Mouse (Mus musculus) hindbrain, embryonic 15.5 days (tissue): ENCODE measurements around the gene Abcc12. TPM values are rescaled to one million over a fixed set of nuclear protein-coding genes. Genes with fewer than 3 reads are reported as not detected.

Experiments
- ATAC-seq: fragments of 200-750 bp; cut with Nextera tagmentation; 2 replicates; pipeline ENCODE4 v1.8.0; 2017; ENCODE audit warnings: low read depth, moderate number of reproducible peaks, moderate TSS enrichment; ENCODE audit not compliant: low FRiP score
- H3K27ac ChIP-seq: fragments of 300-500 bp; sonication (generic); replicated peaks from 2 replicates; pipeline ENCODE4 v1.5.1; 2015; ENCODE audit warnings: mild to moderate bottlenecking, inconsistent platforms
- H3K27me3 ChIP-seq: fragments of 300-500 bp; sonication (generic); 2 replicates; pipeline ENCODE4 v1.6.1; 2015; ENCODE audit warnings: control low read depth, inconsistent platforms
- H3K36me3 ChIP-seq: fragments of 300-500 bp; sonication (generic); 2 replicates; pipeline ENCODE4 v1.6.1; 2015; ENCODE audit warnings: control low read depth, inconsistent platforms
- H3K4me1 ChIP-seq: fragments of 300-500 bp; sonication (generic); replicated peaks from 2 replicates; pipeline ENCODE4 v1.6.1; 2015; ENCODE audit warnings: control low read depth, inconsistent platforms
- H3K4me2 ChIP-seq: fragments of 300-500 bp; sonication (generic); 2 replicates; pipeline ENCODE4 v1.6.1; 2015; ENCODE audit warnings: moderate library complexity, mild to moderate bottlenecking, inconsistent platforms
- H3K4me3 ChIP-seq: fragments of 300-500 bp; sonication (generic); 2 replicates; pipeline ENCODE4 v1.5.1; 2015; ENCODE audit warnings: mild to moderate bottlenecking, inconsistent platforms
- H3K9ac ChIP-seq: fragments of 300-500 bp; sonication (generic); 2 replicates; pipeline ENCODE4 v1.6.1; 2015; ENCODE audit warnings: inconsistent platforms
- H3K9me3 ChIP-seq: fragments of 300-500 bp; sonication (generic); 2 replicates; pipeline ENCODE4 v1.6.1; 2016; ENCODE audit warnings: control low read depth, inconsistent platforms
- WGBS: fragments of 180-500 bp; shearing (Covaris S2); methylation state at CpG from one replicate; pipeline ENCODE4 v1.1.7; 2015; 5-methylcytosine and 5-hydroxymethylcytosine counted together
- polyA plus RNA-seq: library from polyadenylated mRNA; unstranded; fragments of >200 nt; fragmentation: Nextera tagmentation; extraction: Ambion mirVana; gene quantifications from 2 replicates; pipeline ENCODE4 v1.2.1, GENCODE M21; 2015

Gene Abcc12
- polyA plus RNA-seq, 1 experiment from 2014 or later = 0.23 TPM

GRCm38 (mm10) chr8:86535791-86536662 lies 44.5 kb downstream of the Abcc12 start:
- WGBS = 49% methylated on average over 11 of the region's 11 CpGs
- H3K36me3 ChIP-seq = no peaks in the 10 kb centered on the region
- peaks cover 9% of the 10 kb centered on the region for H3K4me1 ChIP-seq

GRCm38 (mm10) chr8:86535068-86535560 lies 45.4 kb downstream of the Abcc12 start:
- peaks cover 9% of the 10 kb centered on the region for H3K4me1 ChIP-seq
- ATAC-seq = no peak
- 55% methylated on average over 7 of the region's 7 CpGs for WGBS

More at GRCm38 (mm10) chr8:86535791-86536662, 44.5 kb downstream of the Abcc12 start:
- H3K9ac ChIP-seq = no peak overlapping the region
- H3K4me2 ChIP-seq = peak overlapping the region; percentile 36
- H3K4me3 ChIP-seq = no peak overlapping the region
- H3K9me3 ChIP-seq = no peaks in the 10 kb centered on the region
- peak overlapping the region; percentile 65 for H3K27ac ChIP-seq
- no peaks in the 10 kb centered on the region for H3K27me3 ChIP-seq
- ATAC-seq = peak; percentile 76

GRCm38 (mm10) chr8:86529714-86530113 lies 50.8 kb downstream of the Abcc12 start:
- no peak overlapping the region for H3K9ac ChIP-seq
- H3K9me3 ChIP-seq = no peaks in the 10 kb centered on the region
- no peak overlapping the region for H3K4me2 ChIP-seq
- no peaks in the 10 kb centered on the region for H3K36me3 ChIP-seq
- H3K4me3 ChIP-seq = no peak overlapping the region
- 0 out of 2 replicates have a peak overlapping the region, but pooled peaks have one; percentile 28 for H3K27ac ChIP-seq
- ATAC-seq = no peak
- H3K4me1 ChIP-seq = no peaks in the 10 kb centered on the region; the same call in 1 of the 2 replicates
- no peaks in the 10 kb centered on the region for H3K27me3 ChIP-seq
- WGBS = 73% methylated on average over 2 of the region's 2 CpGs

More at GRCm38 (mm10) chr8:86535068-86535560, 45.4 kb downstream of the Abcc12 start:
- no peak overlapping the region for H3K4me3 ChIP-seq
- no peaks in the 10 kb centered on the region for H3K36me3 ChIP-seq
- no peak overlapping the region for H3K9ac ChIP-seq
- no peaks in the 10 kb centered on the region for H3K27me3 ChIP-seq
- no peaks in the 10 kb centered on the region for H3K9me3 ChIP-seq
- no peak overlapping the region for H3K27ac ChIP-seq
- no peak overlapping the region for H3K4me2 ChIP-seq

- H3K4me1 ChIP-seq = no peaks in the 10 kb centered on the region; the same call in 1 of the 2 replicates
- ATAC-seq = no peak
- 86% methylated on average over 19 of the region's 19 CpGs for WGBS
- no peaks in the 10 kb centered on the region for H3K36me3 ChIP-seq
- no peaks in the 10 kb centered on the region for H3K27me3 ChIP-seq
- H3K4me2 ChIP-seq = no peak overlapping the region
- H3K4me3 ChIP-seq = no peak overlapping the region
- H3K9ac ChIP-seq = no peak overlapping the region
- no peak overlapping the region for H3K27ac ChIP-seq
- H3K9me3 ChIP-seq = no peaks in the 10 kb centered on the region
Observed at GRCm38 (mm10) chr8:86527336-86528029, 53.0 kb downstream of the Abcc12 start.

GRCm38 (mm10) chr8:86526808-86527207 lies 53.7 kb downstream of the Abcc12 start:
- no peak for ATAC-seq
- Histone ChIP-seq H3K27me3 (no peaks in the 10 kb centered on the region), H3K4me2 (no peak overlapping the region), H3K4me1 (no peaks in the 10 kb centered on the region; the same call in 1 of the 2 replicates), H3K36me3 (no peaks in the 10 kb centered on the region), H3K4me3 (no peak overlapping the region), H3K9me3 (no peaks in the 10 kb centered on the region), H3K27ac (no peak overlapping the region), H3K9ac (no peak overlapping the region)
- 87% methylated on average over 8 of the region's 8 CpGs for WGBS

GRCm38 (mm10) chr8:86514203-86514602 lies 66.3 kb downstream of the Abcc12 start:
- H3K4me3 ChIP-seq = no peak overlapping the region
- no peaks in the 10 kb centered on the region for H3K4me1 ChIP-seq
- H3K4me2 ChIP-seq = no peak overlapping the region
- H3K9ac ChIP-seq = no peak overlapping the region
- 0 out of 2 replicates have a peak overlapping the region, but pooled peaks have one; percentile 20 for H3K27ac ChIP-seq
- H3K9me3 ChIP-seq = no peaks in the 10 kb centered on the region
- no peaks in the 10 kb centered on the region for H3K27me3 ChIP-seq
- 88% methylated on average over 1 of the region's 1 CpGs for WGBS
- no peaks in the 10 kb centered on the region for H3K36me3 ChIP-seq
- ATAC-seq = no peak

GRCm38 (mm10) chr8:86512886-86513285 lies 67.6 kb downstream of the Abcc12 start:
- no peaks in the 10 kb centered on the region for H3K27me3 ChIP-seq
- WGBS = 72% methylated on average over 5 of the region's 5 CpGs
- H3K9ac ChIP-seq = no peak overlapping the region
- H3K9me3 ChIP-seq = no peaks in the 10 kb centered on the region
- H3K4me3 ChIP-seq = no peak overlapping the region
- no peak for ATAC-seq
- H3K4me1 ChIP-seq = no peaks in the 10 kb centered on the region
- no peak overlapping the region for H3K4me2 ChIP-seq
- no peak overlapping the region for H3K27ac ChIP-seq
- no peaks in the 10 kb centered on the region for H3K36me3 ChIP-seq

- Histone ChIP-seq H3K9me3 (no peaks in the 10 kb centered on the region), H3K9ac (no peak overlapping the region), H3K27ac (no peak overlapping the region), H3K36me3 (no peaks in the 10 kb centered on the region), H3K4me2 (no peak overlapping the region), H3K4me1 (no peaks in the 10 kb centered on the region), H3K27me3 (no peaks in the 10 kb centered on the region), H3K4me3 (no peak overlapping the region)
- no peak for ATAC-seq
- WGBS = 64% methylated on average over 10 of the region's 10 CpGs
Observed at GRCm38 (mm10) chr8:86512131-86512792, 68.2 kb downstream of the Abcc12 start.

- no peak overlapping the region for H3K9ac ChIP-seq
- H3K27me3 ChIP-seq = no peaks in the 10 kb centered on the region
- no peaks in the 10 kb centered on the region for H3K9me3 ChIP-seq
- WGBS = 82% methylated on average over 7 of the region's 7 CpGs
- no peak overlapping the region for H3K4me2 ChIP-seq
- no peak overlapping the region for H3K27ac ChIP-seq
- no peaks in the 10 kb centered on the region for H3K4me1 ChIP-seq
- no peak overlapping the region for H3K4me3 ChIP-seq
- ATAC-seq = no peak
- H3K36me3 ChIP-seq = no peaks in the 10 kb centered on the region
Observed at GRCm38 (mm10) chr8:86501341-86501740, 79.1 kb downstream of the Abcc12 start.

GRCm38 (mm10) chr8:86495056-86495455 lies 85.4 kb downstream of the Abcc12 start:
- H3K27ac ChIP-seq = no peak overlapping the region
- no peaks in the 10 kb centered on the region for H3K9me3 ChIP-seq
- WGBS = 85% methylated on average over 4 of the region's 4 CpGs
- H3K4me1 ChIP-seq = no peaks in the 10 kb centered on the region
- H3K27me3 ChIP-seq = no peaks in the 10 kb centered on the region
- no peak overlapping the region for H3K4me2 ChIP-seq
- H3K36me3 ChIP-seq = no peaks in the 10 kb centered on the region
- ATAC-seq = no peak
- no peak overlapping the region for H3K4me3 ChIP-seq
- H3K9ac ChIP-seq = no peak overlapping the region

- Histone ChIP-seq H3K27me3 (no peaks in the 10 kb centered on the region), H3K4me3 (no peak overlapping the region), H3K9me3 (no peaks in the 10 kb centered on the region), H3K27ac (no peak overlapping the region), H3K9ac (no peak overlapping the region), H3K4me2 (no peak overlapping the region), H3K4me1 (no peaks in the 10 kb centered on the region), H3K36me3 (no peaks in the 10 kb centered on the region)
- ATAC-seq = no peak
- whole genome bisulfite sequencing = 59% methylated on average over 1 of the region's 1 CpGs
Observed at GRCm38 (mm10) chr8:86493841-86494240, 86.6 kb downstream of the Abcc12 start.
